Mouse (Mus musculus) cerebellum, postnatal 10 days (tissue): Measurements from ENCODE around the gene Rd3l.
"Not testable (repeated sequence)": the region's sequence is repeated elsewhere in the genome, so short reads cannot be mapped to it uniquely, and the experiment has no call there.

Experiments used
- DNase-seq, 2 experiments: peaks; one replicate each; pipeline ENCODE4 v3.0.0; 2021; ENCODE audit warnings: mixed read lengths in 2 of 2

The Rd3l gene

GRCm38 (mm10) chr12:111963339-111963738 is 17.8 kb downstream of the Rd3l start:
- no peak for DNase-seq

- peak; percentile 91 to 94 for DNase-seq
Observed at GRCm38 (mm10) chr12:111958101-111958865, 22.8 kb downstream of the Rd3l start.

GRCm38 (mm10) chr12:111956173-111956572 is 24.9 kb downstream of the Rd3l start:
- no peak for DNase-seq

- DNase-seq, result no peak
Observed at GRCm38 (mm10) chr12:111951701-111952100, 29.4 kb downstream of the Rd3l start.

GRCm38 (mm10) chr12:111950486-111950885 is 30.6 kb downstream of the Rd3l start:
- no peak for DNase-seq

- peak; percentile 82 to 84 for DNase-seq
Observed at GRCm38 (mm10) chr12:111946716-111947115, 34.4 kb downstream of the Rd3l start.

GRCm38 (mm10) chr12:111945765-111946655 is 35.1 kb downstream of the Rd3l start:
- DNase-seq, result not testable (repeated sequence)

GRCm38 (mm10) chr12:111945115-111945514 is 36.0 kb downstream of the Rd3l start:
- no peak for DNase-seq

- DNase-seq, result not testable (repeated sequence)
Observed at GRCm38 (mm10) chr12:111944065-111944987, 36.8 kb downstream of the Rd3l start.

- peak; percentile 70 to 71 for DNase-seq
Observed at GRCm38 (mm10) chr12:111943421-111944064, 37.6 kb downstream of the Rd3l start.

GRCm38 (mm10) chr12:111938623-111939177 is 42.4 kb downstream of the Rd3l start:
- no peak for DNase-seq

GRCm38 (mm10) chr12:111936706-111937550 is 44.2 kb downstream of the Rd3l start:
- DNase-seq, result peak; percentile 75 to 79

- DNase-seq, result peak; percentile 74 to 75
Observed at GRCm38 (mm10) chr12:111933971-111934370, 47.1 kb downstream of the Rd3l start.

GRCm38 (mm10) chr12:111933032-111933704 is 47.9 kb downstream of the Rd3l start:
- DNase-seq, result peak; percentile 35 to 50

GRCm38 (mm10) chr12:111932513-111932912 is 48.6 kb downstream of the Rd3l start:
- DNase-seq, result peak in 1 of 2 experiments; percentile 32

GRCm38 (mm10) chr12:111931411-111932025 is 49.6 kb downstream of the Rd3l start:
- peak; percentile 71 to 80 for DNase-seq
